Mouse (Mus musculus): ENCODE measurements around the gene Gm49336.
A peak's percentile ranks its signal among the peaks of the same experiment; 100 is the strongest.

Gm49336 gene

DNA sequence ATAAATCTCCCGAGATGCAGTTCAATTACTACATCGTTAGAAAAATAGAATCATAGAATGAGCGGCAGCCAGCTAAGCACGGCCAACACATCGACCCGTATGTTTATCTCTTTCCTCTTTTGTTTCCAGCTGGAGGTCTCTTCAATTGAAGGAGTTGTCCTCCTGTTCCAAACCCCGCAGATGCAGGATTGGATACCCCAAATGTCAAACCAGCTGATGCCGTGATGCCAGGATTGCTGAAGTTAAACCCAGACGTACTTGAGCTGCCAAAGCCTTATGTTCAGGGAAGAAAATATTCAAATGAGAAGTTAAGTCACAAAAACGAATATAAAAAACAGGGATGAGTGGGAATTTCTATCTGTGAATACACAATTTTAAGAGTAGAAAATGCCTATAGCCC, 31.4 kb downstream of the Gm49336 start:
- no peak for DNase-seq

GRCm38 (mm10) chr14:60217616-60218015, 33.7 kb downstream of the Gm49336 start:
- no peak for DNase-seq

DNA sequence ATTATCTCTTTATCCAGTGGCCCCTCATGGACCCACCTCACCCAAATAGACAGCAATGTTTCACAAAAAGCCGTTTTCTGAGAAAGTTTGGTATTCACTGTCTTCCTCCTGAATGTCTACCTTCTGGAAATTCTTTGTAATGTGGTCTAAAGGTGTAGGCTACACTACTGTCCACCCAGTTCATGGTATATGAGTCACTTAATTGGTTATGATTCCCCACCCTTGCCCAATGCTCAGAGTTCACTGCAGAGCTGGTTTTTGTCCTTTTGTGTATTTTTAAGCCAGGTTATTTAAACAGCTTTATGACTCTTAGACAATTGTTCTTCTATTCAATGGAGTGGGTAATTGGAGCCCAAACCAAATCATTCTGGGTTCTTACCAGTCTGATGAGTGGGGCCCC, 35.2 kb downstream of the Gm49336 start:
- DNase-seq: no peak

- DNase-seq: no peak
Measured at GRCm38 (mm10) chr14:60215000-60215399, 36.3 kb downstream of the Gm49336 start.

DNA sequence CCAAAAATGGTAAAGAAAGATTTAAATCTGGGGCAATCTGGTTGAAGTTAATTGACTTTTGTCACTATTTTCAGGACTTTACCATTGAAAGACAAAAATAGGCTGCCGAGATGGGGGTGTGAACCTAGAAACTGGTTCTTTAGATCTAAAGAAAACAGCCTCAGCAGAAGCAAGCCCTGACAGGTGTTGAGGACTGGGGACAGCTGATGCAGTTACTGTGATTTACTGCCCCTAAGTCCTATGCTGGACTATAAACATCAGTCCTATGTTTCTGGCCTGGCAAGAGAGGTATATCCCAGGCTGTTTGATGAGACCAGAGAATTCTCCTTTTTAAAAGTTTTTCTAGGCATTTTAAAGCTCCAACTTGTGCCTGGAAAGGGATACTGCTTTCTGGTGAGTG, 37.3 kb downstream of the Gm49336 start:
- no peak for DNase-seq

- no peak for DNase-seq
Measured at GRCm38 (mm10) chr14:60209166-60209565, 42.1 kb downstream of the Gm49336 start.

GRCm38 (mm10) chr14:60204993-60205392, 46.3 kb downstream of the Gm49336 start:
- DNase-seq: no peak

DNA sequence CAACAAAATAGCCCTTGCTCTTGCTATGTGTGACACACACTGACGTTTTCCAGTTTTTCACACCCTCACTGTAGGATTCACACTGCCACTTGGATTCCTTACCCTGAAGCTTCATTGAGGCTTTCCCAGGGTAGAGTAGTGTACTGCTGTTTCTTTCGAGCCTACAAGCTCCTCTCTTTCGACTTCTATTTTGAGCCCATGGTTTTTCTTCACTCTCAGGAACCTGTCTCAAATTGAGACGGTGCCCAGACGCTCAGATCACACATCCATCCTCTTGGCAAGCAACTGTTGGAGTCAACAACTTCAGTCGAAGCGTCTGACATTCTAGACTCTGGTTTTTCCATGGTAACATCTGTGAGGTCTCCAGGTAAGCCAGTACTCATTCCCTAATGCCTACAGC, 54.4 kb downstream of the Gm49336 start, which contains the start of gene Atp8a2:
Gene Atp8a2, minus strand, starts transcription at position 296 of the 400 bp plus-strand sequence.
- DNase-seq: peak; percentile 30

GRCm38 (mm10) chr14:60195999-60196398, 55.3 kb downstream of the Gm49336 start:
- no peak for DNase-seq

- DNase-seq: no peak
Measured at GRCm38 (mm10) chr14:60194606-60195005, 56.7 kb downstream of the Gm49336 start.

DNA sequence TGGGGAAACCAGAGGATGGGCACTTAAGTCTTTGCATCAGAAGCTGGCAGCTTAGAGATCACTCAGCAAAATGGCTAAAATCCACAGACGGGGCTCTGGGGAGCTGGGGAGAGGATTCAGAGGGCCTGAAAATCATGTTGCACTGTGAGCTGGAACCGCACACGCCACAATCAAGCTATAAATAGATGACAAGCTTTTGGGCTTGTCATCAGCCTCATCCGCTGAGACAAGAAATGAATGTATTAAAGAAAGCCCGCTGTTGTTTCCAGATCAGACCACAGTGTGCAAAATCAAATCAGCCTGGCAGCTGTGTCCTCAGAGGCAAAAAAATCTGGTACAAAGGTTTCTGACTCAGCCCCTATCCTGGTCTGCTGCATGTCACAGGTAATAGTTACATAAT, 61.5 kb downstream of the Gm49336 start:
- DNase-seq: no peak

DNA sequence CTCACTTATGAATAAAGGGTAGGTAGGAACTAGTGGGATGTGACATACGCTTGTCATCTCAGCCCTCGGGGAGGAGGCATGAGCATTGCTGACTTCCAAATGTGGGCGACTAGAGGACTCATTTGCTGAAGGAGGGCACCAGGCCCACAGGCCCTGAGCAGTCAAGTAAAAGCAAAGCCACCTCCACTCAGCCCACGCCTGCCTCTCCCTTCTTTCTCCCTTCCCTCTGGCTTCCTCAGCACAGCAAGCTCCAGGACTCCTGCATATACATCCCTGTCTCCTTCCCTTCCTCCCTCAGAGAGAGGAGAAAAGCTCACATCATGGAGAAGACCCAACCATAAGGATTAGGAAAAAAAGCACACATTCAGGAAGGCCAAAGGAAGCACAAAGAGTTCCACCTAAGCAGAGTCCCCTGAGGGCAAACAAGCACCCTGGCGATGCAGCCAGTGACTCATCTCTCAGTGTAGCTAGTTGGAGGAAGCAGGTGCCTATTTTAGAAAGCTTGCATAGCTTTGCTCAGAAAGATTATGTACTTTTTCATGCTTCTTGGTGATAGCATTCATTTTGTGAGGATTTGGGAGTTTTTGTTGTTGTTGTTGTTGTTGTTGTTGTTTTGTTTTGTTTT, 63.0 kb downstream of the Gm49336 start:
- peak; percentile 62 for DNase-seq

- DNase-seq: no peak
Measured at GRCm38 (mm10) chr14:60181306-60181705, 70.0 kb downstream of the Gm49336 start.

DNA sequence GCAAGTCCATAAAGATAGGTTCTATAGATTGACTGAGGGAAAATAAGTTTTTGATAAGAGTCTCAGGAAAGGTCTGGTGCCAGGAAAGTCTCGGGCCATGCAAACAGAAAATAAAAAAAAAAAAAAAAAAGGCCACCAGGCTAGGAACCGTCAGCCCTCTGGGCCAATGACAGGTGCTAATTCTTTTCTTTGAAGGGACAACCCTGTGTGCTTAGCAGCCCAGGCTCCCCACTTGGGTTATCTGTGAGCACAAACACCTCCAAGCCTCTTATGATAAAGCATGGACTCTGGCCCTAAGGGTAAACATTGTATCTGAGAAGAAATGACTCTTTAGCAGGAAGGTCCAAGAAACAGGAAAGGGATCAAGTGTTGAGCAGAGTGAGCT, 72.7 kb downstream of the Gm49336 start:
- no peak for DNase-seq

DNA sequence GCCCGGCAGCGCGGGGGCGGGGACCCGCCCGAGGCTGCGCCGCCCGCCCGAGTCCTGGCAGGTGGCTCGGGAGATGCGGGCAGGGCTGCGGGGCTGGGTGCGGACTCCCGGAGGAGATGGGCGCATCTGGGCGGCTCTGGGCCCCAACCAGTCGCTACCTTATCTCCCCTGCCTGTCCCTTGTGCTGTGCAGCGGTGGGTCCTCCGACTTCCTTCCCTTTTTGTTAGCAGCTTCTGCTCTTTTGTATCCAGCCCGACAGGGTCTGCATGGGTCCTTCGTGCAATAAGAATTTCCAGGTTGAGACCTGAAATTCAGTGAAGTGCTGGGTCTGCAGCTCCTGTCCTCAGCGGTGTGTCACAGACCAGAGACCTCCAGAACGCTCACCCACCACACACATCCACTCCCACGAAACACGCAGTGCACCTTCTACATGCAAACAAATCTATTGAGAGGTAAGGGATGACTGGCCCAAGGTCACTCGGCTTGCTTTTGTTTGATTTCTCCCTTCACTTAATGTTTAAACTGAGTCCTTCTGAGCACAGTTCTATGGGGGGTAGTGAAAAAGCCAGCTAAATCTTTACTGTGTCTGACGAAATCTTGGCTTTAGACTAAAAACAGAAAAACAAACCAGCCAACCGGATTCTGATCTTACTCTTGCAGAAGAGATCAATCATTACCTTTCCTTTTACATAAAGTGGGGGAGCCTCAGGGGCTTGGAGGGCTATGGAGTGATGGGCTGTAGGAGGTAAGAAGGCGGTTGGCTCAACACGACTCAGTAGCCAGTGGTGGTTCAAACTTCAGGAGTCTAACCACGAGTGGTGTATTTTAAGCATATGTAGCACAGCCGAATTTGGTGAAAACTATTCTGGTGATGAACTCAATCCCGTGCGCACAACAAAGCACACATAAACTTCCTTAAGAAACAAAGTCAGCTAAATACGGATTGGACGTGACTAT, 73.4 kb downstream of the Gm49336 start:
- peak; percentile 14 for DNase-seq

DNA sequence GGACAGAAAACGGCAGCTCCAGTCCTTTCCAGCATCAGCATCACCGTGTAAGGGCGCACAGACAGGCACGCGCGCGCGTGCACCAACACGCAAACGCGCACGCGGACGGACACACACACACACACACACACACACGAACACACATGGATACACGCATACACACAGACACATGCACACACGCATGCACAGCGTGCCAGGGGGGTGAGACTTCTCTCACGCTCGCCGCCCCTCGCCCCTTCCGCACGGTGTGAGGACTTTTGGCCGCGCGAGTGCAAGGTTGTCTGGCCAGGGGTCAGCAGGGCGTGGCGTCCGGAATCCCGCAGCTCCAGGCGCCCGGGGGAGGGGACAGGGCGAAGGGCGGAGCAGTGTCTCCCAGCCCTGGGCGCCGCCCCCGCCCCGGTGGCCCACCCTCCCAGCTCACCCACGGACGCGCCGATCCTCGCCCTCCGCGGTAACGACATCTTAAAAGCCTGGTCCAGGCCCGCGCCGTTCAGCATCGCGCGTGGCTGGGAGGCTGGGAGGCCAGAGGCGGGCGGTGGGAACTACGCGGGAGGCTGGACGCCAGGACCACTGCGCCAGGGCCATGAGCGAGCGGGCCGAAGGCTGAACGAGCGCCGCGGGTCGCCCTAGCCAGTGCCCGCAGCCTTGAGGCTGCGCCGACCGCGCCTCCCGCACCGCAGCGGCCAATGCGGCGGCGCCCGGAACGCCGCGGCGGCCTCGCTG, 74.3 kb downstream of the Gm49336 start:
- DNase-seq: peak; percentile 79

GRCm38 (mm10) chr14:60176469-60176890, 74.8 kb downstream of the Gm49336 start:
- DNase-seq: no peak

- no peak for DNase-seq
Measured at GRCm38 (mm10) chr14:60172286-60173055, 78.8 kb downstream of the Gm49336 start.

DNA sequence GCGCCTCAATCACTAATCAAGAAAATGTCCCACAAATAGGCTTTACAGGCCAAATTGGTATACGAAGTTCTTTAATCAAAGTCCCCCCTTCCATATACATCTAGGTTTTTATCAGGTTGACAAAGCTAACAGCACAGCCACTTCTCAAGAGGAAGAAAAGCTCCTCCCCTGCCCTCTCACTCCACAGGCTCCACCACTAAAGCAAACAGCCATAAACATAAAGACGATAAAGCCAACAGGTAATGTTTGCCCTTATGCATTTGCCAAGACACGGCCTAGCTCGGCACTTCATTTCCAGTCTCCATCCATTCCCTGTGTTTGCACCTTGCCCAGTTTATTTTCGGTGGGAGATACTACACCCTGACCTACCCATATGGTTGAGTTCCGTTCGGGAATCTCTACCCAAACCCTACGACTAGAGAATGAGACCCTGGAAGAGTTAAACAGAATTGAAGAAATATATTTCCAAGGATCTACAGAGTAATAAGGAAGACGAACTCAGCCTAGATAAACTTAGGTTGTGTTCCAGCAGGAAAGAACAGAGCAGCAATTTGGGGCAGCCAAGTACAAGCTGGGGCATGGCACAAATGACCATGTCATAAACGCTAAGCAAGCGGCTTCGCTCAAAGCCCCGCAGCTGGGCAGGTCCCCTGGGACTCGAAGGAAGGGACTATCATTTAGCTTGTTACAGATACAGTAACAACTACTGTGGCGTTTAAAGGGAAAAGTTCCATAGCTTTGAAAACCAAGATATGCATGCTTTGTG, 80.3 kb downstream of the Gm49336 start:
- DNase-seq: no peak

- DNase-seq: no peak
Measured at GRCm38 (mm10) chr14:60163367-60163766, 87.9 kb downstream of the Gm49336 start.

All from right cerebral cortex, postnatal 25 days (tissue).